Mouse (Mus musculus): ENCODE results near the gene Wdr34.
"Not testable (repeated sequence)": the region's sequence is repeated elsewhere in the genome, so short reads cannot be mapped to it uniquely, and the experiment has no call there.

Wdr34 gene

GRCm38 (mm10) chr2:30066046-30066901 lies 17.6 kb upstream of the Wdr34 start:
- peak; percentile 84 for DNase-seq (ENCODE audit: low read depth)

GRCm38 (mm10) chr2:30064298-30064697 lies 15.6 kb upstream of the Wdr34 start:
- no peak for DNase-seq (ENCODE audit: low read depth)

GRCm38 (mm10) chr2:30063791-30064190 lies 15.1 kb upstream of the Wdr34 start:
- DNase-seq (ENCODE audit: low read depth): no peak

GRCm38 (mm10) chr2:30063235-30063634 lies 14.6 kb upstream of the Wdr34 start:
- no peak for DNase-seq (ENCODE audit: low read depth)

- peak; percentile 73 for DNase-seq (ENCODE audit: low read depth)
These were observed 13.8 kb upstream of the Wdr34 start for GRCm38 (mm10) chr2:30062249-30063093.

- DNase-seq (ENCODE audit: low read depth): no peak
These were observed 12.8 kb upstream of the Wdr34 start for GRCm38 (mm10) chr2:30061215-30062166.

- DNase-seq (ENCODE audit: low read depth): no peak
These were observed 9.7 kb upstream of the Wdr34 start for GRCm38 (mm10) chr2:30058418-30058817.

GRCm38 (mm10) chr2:30057223-30057904 lies 8.7 kb upstream of the Wdr34 start, which contains the start of gene Set:
Gene Set, plus strand, starts transcription at chr2:30057378.
- DNase-seq (ENCODE audit: low read depth): no peak

- DNase-seq (ENCODE audit: low read depth): no peak
These were observed 8.1 kb upstream of the Wdr34 start for GRCm38 (mm10) chr2:30056736-30057135.

- not testable (repeated sequence) for DNase-seq (ENCODE audit: low read depth)
These were observed 6.6 kb upstream of the Wdr34 start for GRCm38 (mm10) chr2:30055310-30055709.

- DNase-seq (ENCODE audit: low read depth): no peak
These were observed 3.5 kb upstream of the Wdr34 start for GRCm38 (mm10) chr2:30051992-30052761.

- DNase-seq (ENCODE audit: low read depth): no peak
These were observed 1.1 kb upstream of the Wdr34 start for GRCm38 (mm10) chr2:30049831-30050230.

GRCm38 (mm10) chr2:30048101-30048501 lies 580 bp downstream of the Wdr34 start:
- DNase-seq (ENCODE audit: low read depth): no peak

- DNase-seq (ENCODE audit: low read depth): no peak
These were observed 1.6 kb downstream of the Wdr34 start for GRCm38 (mm10) chr2:30047127-30047526.

- no peak for DNase-seq (ENCODE audit: low read depth)
These were observed 4.1 kb downstream of the Wdr34 start for GRCm38 (mm10) chr2:30044550-30044949.

GRCm38 (mm10) chr2:30042445-30042844 lies 6.2 kb downstream of the Wdr34 start:
- DNase-seq (ENCODE audit: low read depth): peak; percentile 71

GRCm38 (mm10) chr2:30039687-30040086 lies 9.0 kb downstream of the Wdr34 start:
- no peak for DNase-seq (ENCODE audit: low read depth)

- DNase-seq (ENCODE audit: low read depth): no peak
These were observed 10.3 kb downstream of the Wdr34 start for GRCm38 (mm10) chr2:30038370-30038769.

- DNase-seq (ENCODE audit: low read depth): no peak
These were observed 10.9 kb downstream of the Wdr34 start for GRCm38 (mm10) chr2:30037762-30038161.

GRCm38 (mm10) chr2:30032957-30033356 lies 15.7 kb downstream of the Wdr34 start:
- DNase-seq (ENCODE audit: low read depth): no peak

Measured in c-Kit-positive CD71-positive TER-119-negative erythroid progenitor cells, embryonic 14.5 days (primary cell).